Mouse (Mus musculus) hindbrain, embryonic 10.5 days (tissue): Measurements from ENCODE around the gene Armc12. TPM values are rescaled to one million over a fixed set of nuclear protein-coding genes. Genes with fewer than 3 reads are reported as not detected.

Source experiments
- DNase-seq: peaks from one replicate; pipeline ENCODE4 v3.0.0-alpha.2; 2017; ENCODE audit warnings: low spot score
- H3K27ac ChIP-seq: fragments of 300-500 bp; sonication (generic); 2 replicates; pipeline ENCODE4 v1.5.1; 2016; ENCODE audit warnings: mild to moderate bottlenecking, moderate library complexity
- H3K27me3 ChIP-seq: fragments of 300-500 bp; sonication (generic); 2 replicates; pipeline ENCODE4 v1.6.1; 2016; ENCODE audit warnings: mild to moderate bottlenecking; ENCODE audit not compliant: poor library complexity, insufficient read depth, severe bottlenecking
- H3K36me3 ChIP-seq: fragments of 300-500 bp; sonication (generic); 2 replicates; pipeline ENCODE4 v1.6.1; 2016; ENCODE audit warnings: mild to moderate bottlenecking, moderate library complexity
- H3K4me1 ChIP-seq: fragments of 300-500 bp; sonication (generic); replicated peaks from 2 replicates; pipeline ENCODE4 v1.6.1; 2016; ENCODE audit warnings: mild to moderate bottlenecking
- H3K4me3 ChIP-seq: fragments of 300-500 bp; sonication (generic); 2 replicates; pipeline ENCODE4 v1.5.1; 2016; ENCODE audit warnings: mild to moderate bottlenecking, moderate library complexity
- H3K9me3 ChIP-seq: fragments of 300-500 bp; sonication (generic); 2 replicates; pipeline ENCODE4 v1.6.1; 2016; ENCODE audit warnings: mild to moderate bottlenecking, moderate library complexity
- WGBS: fragments of 180-500 bp; shearing (Covaris S2); methylation state at CpG from one replicate; pipeline ENCODE4 v1.1.7; 2016; 5-methylcytosine and 5-hydroxymethylcytosine counted together
- polyA plus RNA-seq: library from polyadenylated mRNA; unstranded; fragments of >200 nt; fragmentation: Nextera tagmentation; extraction: Ambion mirVana; gene quantifications from 2 replicates; pipeline ENCODE4 v1.2.1, GENCODE M21; 2016

Gene Armc12
- polyA plus RNA-seq, 1 experiment from 2014 or later: not detected

- DNase-seq: peak; percentile 73
- whole genome bisulfite sequencing: 5% methylated on average over 9 of the region's 9 CpGs
- no peak overlapping the region for H3K4me3 ChIP-seq
These were observed 49.8 kb downstream of the Armc12 start for GRCm38 (mm10) chr17:28580396-28580795.

GRCm38 (mm10) chr17:28581056-28581455 lies 50.5 kb downstream of the Armc12 start:
- DNase-seq: no peak
- H3K36me3 ChIP-seq: no peaks in the 10 kb centered on the region
- no peak overlapping the region for H3K27ac ChIP-seq
- no peaks in the 10 kb centered on the region for H3K9me3 ChIP-seq
- H3K4me1 ChIP-seq: peaks cover 11% of the 10 kb centered on the region
- no peak overlapping the region for H3K4me3 ChIP-seq
- 70% methylated on average over 2 of the region's 2 CpGs for WGBS
- H3K27me3 ChIP-seq: no peaks in the 10 kb centered on the region

More at GRCm38 (mm10) chr17:28580396-28580795, 49.8 kb downstream of the Armc12 start:
- Histone ChIP-seq H3K27ac (no peak overlapping the region; the same call in 1 of the 2 replicates), H3K9me3 (no peaks in the 10 kb centered on the region), H3K36me3 (no peaks in the 10 kb centered on the region), H3K27me3 (no peaks in the 10 kb centered on the region), H3K4me1 (peaks cover 18% of the 10 kb centered on the region)

- Histone ChIP-seq H3K4me3 (no peak overlapping the region), H3K27ac (no peak overlapping the region), H3K36me3 (peaks cover 50% of the 10 kb centered on the region), H3K4me1 (no peaks in the 10 kb centered on the region), H3K9me3 (no peaks in the 10 kb centered on the region), H3K27me3 (no peaks in the 10 kb centered on the region)
- DNase-seq: no peak
- 87% methylated on average over 3 of the region's 3 CpGs for WGBS
These were observed 55.9 kb downstream of the Armc12 start for GRCm38 (mm10) chr17:28586509-28586908.

DNA sequence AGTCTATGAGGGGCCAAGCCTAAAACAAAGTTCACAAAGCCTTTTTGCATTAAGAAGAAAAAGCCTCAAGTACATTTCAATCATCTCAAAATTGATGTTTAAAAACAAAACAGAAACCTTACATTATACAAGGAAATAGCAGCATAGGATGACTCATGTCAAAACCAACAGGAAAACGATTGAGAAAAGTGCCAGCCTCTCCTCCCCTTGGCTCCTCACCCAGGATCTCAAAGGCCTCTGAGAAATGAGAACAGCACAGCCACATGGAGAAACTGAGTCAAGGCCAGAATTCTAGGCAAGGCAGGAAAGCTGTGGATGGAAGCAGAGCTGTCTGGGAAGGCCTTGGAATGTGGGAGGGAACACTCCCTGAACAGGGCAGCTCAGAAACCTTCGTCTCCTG lies 58.0 kb downstream of the Armc12 start:
- no peaks in the 10 kb centered on the region for H3K27me3 ChIP-seq
- no peaks in the 10 kb centered on the region for H3K9me3 ChIP-seq
- 93% methylated on average over 2 of the region's 2 CpGs for WGBS
- no peak overlapping the region for H3K27ac ChIP-seq
- no peak for DNase-seq
- no peaks in the 10 kb centered on the region for H3K4me1 ChIP-seq
- peaks cover 71% of the 10 kb centered on the region for H3K36me3 ChIP-seq
- no peak overlapping the region for H3K4me3 ChIP-seq

Other genes starting within 250 kb of the Armc12 start
- gene Fance, start 217.3 kb upstream of the Armc12 start, polyA plus RNA-seq: 32.6 and 32.9 TPM in 2 replicates
- 439 and 483 TPM in 2 replicates for gene Rpl10a, start 202.3 kb upstream of the Armc12 start, polyA plus RNA-seq
- gene Tead3, start 180.0 kb upstream of the Armc12 start, polyA plus RNA-seq: 5.5 and 6.1 TPM in 2 replicates
- gene Tulp1, start 165.6 kb upstream of the Armc12 start, polyA plus RNA-seq: 2.8 and 4.0 TPM in 2 replicates
- 34.3 and 37.9 TPM in 2 replicates for gene Fkbp5, start 13.3 kb upstream of the Armc12 start, polyA plus RNA-seq
- not detected in 2 replicates for gene Clpsl2, start 18.6 kb downstream of the Armc12 start, polyA plus RNA-seq
- gene Clps, start 30.0 kb downstream of the Armc12 start, polyA plus RNA-seq: not detected in 2 replicates
- gene Lhfpl5, start 44.8 kb downstream of the Armc12 start, polyA plus RNA-seq: 1.9 and 2.1 TPM in 2 replicates
- gene Srpk1, start 91.9 kb downstream of the Armc12 start, polyA plus RNA-seq: 98.7 and 107 TPM in 2 replicates
- gene Slc26a8, start 159.4 kb downstream of the Armc12 start, polyA plus RNA-seq: 0.41 and 0.51 TPM in 2 replicates
- gene Mapk14, start 160.5 kb downstream of the Armc12 start, polyA plus RNA-seq: 39.2 and 43.9 TPM in 2 replicates
- 1.4 and 3.2 TPM in 2 replicates for gene AC170998.1, start 195.3 kb downstream of the Armc12 start, polyA plus RNA-seq
- 3.9 and 8.9 TPM in 2 replicates for gene Mapk13, start 238.5 kb downstream of the Armc12 start, polyA plus RNA-seq